Mouse (Mus musculus): ENCODE data around the gene Rasgrp3. TPM values are rescaled to one million over a fixed set of nuclear protein-coding genes. Genes with fewer than 3 reads are reported as not detected.

The Rasgrp3 gene
- polyA plus RNA-seq, 1 experiment from 2014 or later: 16.5 TPM

DNA sequence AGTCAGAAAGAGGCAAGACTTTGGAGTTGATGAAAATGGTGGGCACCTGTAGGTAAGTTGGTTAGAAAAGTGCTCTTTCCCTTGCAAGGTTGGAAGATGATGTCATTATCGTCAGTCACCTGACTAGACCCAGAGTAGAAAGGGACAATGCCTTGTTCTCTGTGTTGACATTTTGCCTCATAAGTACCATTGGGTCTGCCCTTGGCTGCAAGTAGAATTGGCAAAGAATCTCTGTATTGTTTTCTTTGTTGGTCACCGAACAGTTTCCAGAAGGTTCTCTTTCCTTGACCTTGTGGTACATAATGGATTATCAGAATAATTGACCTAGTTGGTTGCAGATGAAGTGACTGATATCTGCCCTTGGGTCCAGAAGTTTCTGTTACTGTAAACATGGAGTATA, 27.9 kb downstream of the Rasgrp3 start:
- Histone ChIP-seq H3K9me3 (ENCODE audit: control insufficient read depth, low read depth, low read length) (no peaks in the 10 kb centered on the region), H3K27ac (ENCODE audit: low read length) (no peak overlapping the region), H3K4me1 (ENCODE audit: control insufficient read depth, insufficient read depth, low read length) (peaks cover 12% of the 10 kb centered on the region), H3K36me3 (ENCODE audit: control insufficient read depth, insufficient read depth, low read length) (no peaks in the 10 kb centered on the region), H3K9ac (replicated peaks; ENCODE audit: low read depth, low read length) (no peak overlapping the region), H3K4me2 (replicated peaks; ENCODE audit: low read depth, low read length) (no peak overlapping the region), H3K4me3 (ENCODE audit: low read depth, low read length) (no peak overlapping the region), H3K27me3 (ENCODE audit: control insufficient read depth, insufficient read depth, low read length) (no peaks in the 10 kb centered on the region)
- WGBS: 71% methylated on average over 2 of the region's 2 CpGs
- ATAC-seq (ENCODE audit: insufficient number of reproducible peaks, insufficient read depth, low FRiP score, low read depth): no peak

DNA sequence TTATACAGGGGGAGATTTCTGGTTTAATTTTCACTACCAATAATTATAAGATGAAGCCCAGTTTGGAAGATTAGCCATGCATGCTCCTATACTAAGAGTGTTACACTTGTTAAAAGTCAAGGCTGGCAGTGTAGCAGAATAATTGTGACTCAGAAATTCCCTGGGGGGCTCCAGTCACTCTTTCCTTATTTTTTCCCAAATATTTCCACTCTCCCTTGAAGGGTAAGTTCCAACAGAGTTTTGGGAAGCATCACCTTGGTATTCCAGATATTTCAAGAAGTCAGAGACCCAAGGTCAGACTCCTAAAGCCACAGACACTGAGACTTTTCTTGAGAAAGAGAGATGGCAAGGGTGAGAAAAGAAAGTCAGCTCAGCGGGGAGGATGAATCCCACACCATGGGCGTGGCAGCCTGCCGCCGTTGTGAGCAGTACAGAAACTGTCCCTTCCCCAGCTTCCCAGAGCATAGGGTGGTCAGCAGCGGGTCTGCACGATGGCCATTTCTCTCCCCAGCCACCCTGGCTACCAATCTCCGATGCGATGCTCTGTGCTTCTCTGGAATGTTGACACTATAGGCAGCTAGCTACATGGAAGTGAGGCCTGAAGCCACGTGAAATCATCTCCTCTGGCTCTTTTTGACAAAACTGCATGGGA, 28.8 kb downstream of the Rasgrp3 start:
- ATAC-seq (ENCODE audit: insufficient number of reproducible peaks, insufficient read depth, low FRiP score, low read depth): no peak
- no peaks in the 10 kb centered on the region for H3K27me3 ChIP-seq (ENCODE audit: control insufficient read depth, insufficient read depth, low read length)
- H3K9ac ChIP-seq (replicated peaks; ENCODE audit: low read depth, low read length): no peak overlapping the region
- no peaks in the 10 kb centered on the region for H3K9me3 ChIP-seq (ENCODE audit: control insufficient read depth, low read depth, low read length)
- no peak overlapping the region for H3K4me2 ChIP-seq (replicated peaks; ENCODE audit: low read depth, low read length)
- H3K36me3 ChIP-seq (ENCODE audit: control insufficient read depth, insufficient read depth, low read length): no peaks in the 10 kb centered on the region
- WGBS: 14% methylated on average over 9 of the region's 9 CpGs
- H3K27ac ChIP-seq (ENCODE audit: low read length): no peak overlapping the region; the same call in 1 of the 2 replicates
- peaks cover 12% of the 10 kb centered on the region for H3K4me1 ChIP-seq (ENCODE audit: control insufficient read depth, insufficient read depth, low read length)
- no peak overlapping the region for H3K4me3 ChIP-seq (ENCODE audit: low read depth, low read length)

DNA sequence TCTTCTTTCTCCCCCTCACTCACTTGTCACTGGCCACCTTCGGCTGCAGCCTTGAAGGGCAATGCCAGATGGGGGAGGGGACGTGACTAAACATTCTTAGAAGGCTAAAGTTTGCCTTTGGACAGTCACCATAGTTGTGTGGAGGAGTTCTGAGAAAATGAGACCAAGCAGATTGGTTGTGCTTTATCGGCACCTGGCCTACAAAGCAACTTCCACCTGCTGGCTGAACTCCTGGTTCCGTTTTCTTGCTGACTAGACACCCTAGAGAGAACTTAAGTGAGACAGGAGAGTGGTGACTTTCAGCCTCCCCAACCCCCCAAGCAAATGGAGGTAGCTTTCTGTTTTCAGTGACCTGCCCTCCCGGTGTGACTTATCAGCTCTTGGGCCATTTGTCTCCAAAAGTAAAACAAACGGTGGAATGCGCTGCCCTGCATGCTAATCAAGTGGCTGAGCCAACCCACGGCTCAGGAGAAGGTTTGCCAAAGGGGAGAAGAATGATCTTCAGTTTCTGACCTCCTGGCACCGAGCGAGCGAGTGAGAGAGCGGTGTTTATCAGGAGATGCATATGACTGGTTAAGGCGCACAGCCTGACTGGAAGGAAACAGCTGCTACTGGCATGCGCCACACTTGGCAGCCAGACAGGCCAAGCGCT, 29.4 kb downstream of the Rasgrp3 start:
- H3K36me3 ChIP-seq (ENCODE audit: control insufficient read depth, insufficient read depth, low read length): no peaks in the 10 kb centered on the region
- H3K27me3 ChIP-seq (ENCODE audit: control insufficient read depth, insufficient read depth, low read length): no peaks in the 10 kb centered on the region
- 3% methylated on average over 15 of the region's 15 CpGs for WGBS
- H3K9ac ChIP-seq (replicated peaks; ENCODE audit: low read depth, low read length): no peak overlapping the region
- H3K9me3 ChIP-seq (ENCODE audit: control insufficient read depth, low read depth, low read length): no peaks in the 10 kb centered on the region
- H3K4me3 ChIP-seq (ENCODE audit: low read depth, low read length): peak overlapping the region; percentile 5; the same call in 1 of the 2 replicates
- no peak overlapping the region; the same call in 1 of the 2 replicates for H3K27ac ChIP-seq (ENCODE audit: low read length)
- peaks cover 12% of the 10 kb centered on the region for H3K4me1 ChIP-seq (ENCODE audit: control insufficient read depth, insufficient read depth, low read length)
- peak; percentile 75 for ATAC-seq (ENCODE audit: insufficient number of reproducible peaks, insufficient read depth, low FRiP score, low read depth)
- peak overlapping the region; percentile 39 for H3K4me2 ChIP-seq (replicated peaks; ENCODE audit: low read depth, low read length)

DNA sequence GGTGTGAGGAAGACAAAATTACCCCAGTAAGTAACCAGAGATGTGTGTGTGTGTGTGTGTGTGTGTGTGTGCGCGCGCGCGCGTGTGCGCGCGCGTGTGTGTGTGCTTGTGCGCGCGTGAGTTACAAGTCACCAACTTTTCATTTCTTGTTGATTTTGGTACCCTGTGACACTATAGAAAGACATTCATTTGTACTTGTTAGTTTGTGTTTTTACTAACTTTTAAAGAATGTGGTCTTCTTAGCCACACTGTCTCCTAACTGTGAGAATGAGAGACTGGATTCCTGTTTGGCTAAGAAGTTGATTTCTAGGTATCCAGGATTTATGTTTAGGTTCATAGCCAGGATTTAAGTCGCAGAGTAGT, 29.9 kb downstream of the Rasgrp3 start:
- peaks cover 12% of the 10 kb centered on the region for H3K4me1 ChIP-seq (ENCODE audit: control insufficient read depth, insufficient read depth, low read length)
- H3K4me3 ChIP-seq (ENCODE audit: low read depth, low read length): peak overlapping the region; percentile 5; the same call in 1 of the 2 replicates
- no peaks in the 10 kb centered on the region for H3K36me3 ChIP-seq (ENCODE audit: control insufficient read depth, insufficient read depth, low read length)
- no peak overlapping the region for H3K9ac ChIP-seq (replicated peaks; ENCODE audit: low read depth, low read length)
- H3K4me2 ChIP-seq (replicated peaks; ENCODE audit: low read depth, low read length): peak overlapping the region; percentile 39
- no peak; the same call in 1 of the 2 replicates for ATAC-seq (ENCODE audit: insufficient number of reproducible peaks, insufficient read depth, low FRiP score, low read depth)
- no peaks in the 10 kb centered on the region for H3K9me3 ChIP-seq (ENCODE audit: control insufficient read depth, low read depth, low read length)
- H3K27me3 ChIP-seq (ENCODE audit: control insufficient read depth, insufficient read depth, low read length): no peaks in the 10 kb centered on the region
- no peak overlapping the region for H3K27ac ChIP-seq (ENCODE audit: low read length)
- WGBS: 6% methylated on average over 14 of the region's 14 CpGs

DNA sequence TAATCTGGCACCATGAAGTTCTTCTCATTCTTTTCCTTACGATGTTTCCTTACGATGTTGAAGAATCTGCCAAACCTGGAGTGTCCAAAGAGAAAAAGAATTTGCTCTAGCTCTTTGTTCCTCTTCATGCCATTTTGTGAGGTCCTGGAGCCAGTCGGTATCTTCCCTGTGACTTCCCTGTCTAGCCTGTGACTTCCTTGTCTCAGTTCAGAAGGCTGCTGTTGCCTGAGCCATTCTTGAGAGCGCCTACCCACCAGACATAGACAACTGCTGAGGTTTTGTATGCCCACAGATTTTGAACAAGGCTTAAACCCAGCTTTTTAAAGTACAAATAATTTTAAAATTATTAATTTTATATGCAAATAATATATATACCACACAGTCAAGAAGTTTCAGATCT, 31.3 kb downstream of the Rasgrp3 start:
- Histone ChIP-seq H3K36me3 (ENCODE audit: control insufficient read depth, insufficient read depth, low read length) (no peaks in the 10 kb centered on the region), H3K27me3 (ENCODE audit: control insufficient read depth, insufficient read depth, low read length) (no peaks in the 10 kb centered on the region), H3K9ac (replicated peaks; ENCODE audit: low read depth, low read length) (no peak overlapping the region), H3K4me3 (ENCODE audit: low read depth, low read length) (no peak overlapping the region), H3K4me1 (ENCODE audit: control insufficient read depth, insufficient read depth, low read length) (peaks cover 12% of the 10 kb centered on the region), H3K4me2 (replicated peaks; ENCODE audit: low read depth, low read length) (no peak overlapping the region), H3K27ac (ENCODE audit: low read length) (no peak overlapping the region), H3K9me3 (ENCODE audit: control insufficient read depth, low read depth, low read length) (no peaks in the 10 kb centered on the region)
- 70% methylated on average over 4 of the region's 4 CpGs for WGBS
- ATAC-seq (ENCODE audit: insufficient number of reproducible peaks, insufficient read depth, low FRiP score, low read depth): no peak

DNA sequence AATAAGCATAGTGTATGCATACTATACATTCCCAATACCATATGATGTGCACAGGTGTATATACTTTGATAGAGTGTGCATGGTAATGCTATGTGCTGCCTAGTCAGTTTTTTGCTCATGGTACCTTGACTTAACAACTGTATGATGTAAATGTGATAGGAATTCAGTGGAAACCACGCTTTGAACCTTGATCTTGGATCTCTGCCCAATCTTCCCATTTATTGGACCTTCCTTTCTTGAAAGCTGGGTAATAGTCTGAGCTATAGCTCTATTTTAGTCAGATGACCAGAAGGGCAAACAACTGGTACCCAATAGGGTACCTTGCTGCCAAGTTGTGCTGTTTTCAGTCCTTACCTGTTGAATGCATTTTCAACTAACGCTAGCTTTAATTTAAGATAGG, 31.8 kb downstream of the Rasgrp3 start:
- H3K4me3 ChIP-seq (ENCODE audit: low read depth, low read length): no peak overlapping the region
- no peaks in the 10 kb centered on the region for H3K9me3 ChIP-seq (ENCODE audit: control insufficient read depth, low read depth, low read length)
- no peak overlapping the region for H3K9ac ChIP-seq (replicated peaks; ENCODE audit: low read depth, low read length)
- H3K27me3 ChIP-seq (ENCODE audit: control insufficient read depth, insufficient read depth, low read length): no peaks in the 10 kb centered on the region
- no peak for ATAC-seq (ENCODE audit: insufficient number of reproducible peaks, insufficient read depth, low FRiP score, low read depth)
- H3K4me1 ChIP-seq (ENCODE audit: control insufficient read depth, insufficient read depth, low read length): peaks cover 12% of the 10 kb centered on the region
- WGBS: 91% methylated on average over 2 of the region's 2 CpGs
- no peak overlapping the region for H3K27ac ChIP-seq (ENCODE audit: low read length)
- H3K36me3 ChIP-seq (ENCODE audit: control insufficient read depth, insufficient read depth, low read length): no peaks in the 10 kb centered on the region
- no peak overlapping the region for H3K4me2 ChIP-seq (replicated peaks; ENCODE audit: low read depth, low read length)

DNA sequence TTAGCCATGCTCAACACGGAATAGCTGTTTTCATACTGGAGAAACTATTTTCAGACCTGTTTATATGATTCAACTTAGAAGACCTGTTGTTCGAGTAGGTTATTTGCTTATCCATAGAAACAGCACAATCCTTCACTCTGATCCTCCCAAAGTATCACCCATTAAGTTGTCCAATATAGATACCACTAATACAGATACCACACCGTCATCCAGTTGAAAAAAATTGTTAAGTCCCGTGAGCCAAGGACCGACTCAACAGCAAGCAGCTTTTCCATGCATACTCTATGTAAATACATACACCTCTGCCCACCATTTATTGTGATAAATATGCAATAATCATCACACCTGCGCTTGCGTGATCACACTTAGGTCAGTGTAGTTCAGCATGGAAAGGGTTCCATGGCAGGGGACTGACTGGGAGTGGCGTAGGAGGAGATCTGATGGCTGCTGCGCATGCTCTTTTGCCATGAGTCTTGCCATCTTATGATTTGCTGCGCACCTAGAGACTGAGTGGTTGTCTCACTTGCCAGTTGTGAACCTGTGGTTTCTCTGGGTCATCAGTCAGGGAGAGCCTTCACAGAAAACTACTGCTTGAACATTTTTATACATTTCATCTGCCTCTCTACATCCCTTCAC, 32.9 kb downstream of the Rasgrp3 start:
- H3K4me1 ChIP-seq (ENCODE audit: control insufficient read depth, insufficient read depth, low read length): peaks cover 12% of the 10 kb centered on the region
- no peak overlapping the region for H3K4me2 ChIP-seq (replicated peaks; ENCODE audit: low read depth, low read length)
- H3K4me3 ChIP-seq (ENCODE audit: low read depth, low read length): no peak overlapping the region
- ATAC-seq (ENCODE audit: insufficient number of reproducible peaks, insufficient read depth, low FRiP score, low read depth): no peak
- no peak overlapping the region for H3K27ac ChIP-seq (ENCODE audit: low read length)
- 90% methylated on average over 10 of the region's 10 CpGs for WGBS
- H3K36me3 ChIP-seq (ENCODE audit: control insufficient read depth, insufficient read depth, low read length): no peaks in the 10 kb centered on the region
- H3K9ac ChIP-seq (replicated peaks; ENCODE audit: low read depth, low read length): no peak overlapping the region
- H3K9me3 ChIP-seq (ENCODE audit: control insufficient read depth, low read depth, low read length): no peaks in the 10 kb centered on the region
- H3K27me3 ChIP-seq (ENCODE audit: control insufficient read depth, insufficient read depth, low read length): no peaks in the 10 kb centered on the region

DNA sequence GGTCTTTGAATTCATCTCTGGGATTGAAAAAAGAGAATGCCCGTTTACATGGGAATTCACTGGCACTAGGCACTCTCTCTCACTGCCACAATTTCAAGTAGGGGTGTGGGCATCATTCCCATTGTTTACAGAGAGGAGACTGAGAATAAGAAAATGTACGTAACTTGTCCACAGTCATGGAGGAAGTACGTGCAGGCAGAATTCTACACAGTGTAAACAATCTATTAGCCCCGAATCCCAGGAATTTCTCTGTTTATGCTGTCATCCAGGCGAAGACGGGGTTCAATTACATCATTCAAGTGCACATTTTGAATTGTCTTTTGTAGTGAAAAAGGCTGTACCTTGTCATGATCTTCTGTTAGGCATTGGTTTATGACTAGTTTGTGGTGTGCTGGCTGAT, 34.6 kb downstream of the Rasgrp3 start:
- no peak for ATAC-seq (ENCODE audit: insufficient number of reproducible peaks, insufficient read depth, low FRiP score, low read depth)
- Histone ChIP-seq H3K9me3 (ENCODE audit: control insufficient read depth, low read depth, low read length) (no peaks in the 10 kb centered on the region), H3K4me3 (ENCODE audit: low read depth, low read length) (no peak overlapping the region), H3K4me1 (ENCODE audit: control insufficient read depth, insufficient read depth, low read length) (peaks cover 8% of the 10 kb centered on the region), H3K27ac (ENCODE audit: low read length) (no peak overlapping the region), H3K9ac (replicated peaks; ENCODE audit: low read depth, low read length) (no peak overlapping the region), H3K4me2 (replicated peaks; ENCODE audit: low read depth, low read length) (no peak overlapping the region), H3K27me3 (ENCODE audit: control insufficient read depth, insufficient read depth, low read length) (no peaks in the 10 kb centered on the region), H3K36me3 (ENCODE audit: control insufficient read depth, insufficient read depth, low read length) (no peaks in the 10 kb centered on the region)
- WGBS: 29% methylated on average over 6 of the region's 6 CpGs

All from stomach, embryonic 14.5 days (tissue).